Mouse (Mus musculus): ENCODE measurements around the gene Ppia.

DNA sequence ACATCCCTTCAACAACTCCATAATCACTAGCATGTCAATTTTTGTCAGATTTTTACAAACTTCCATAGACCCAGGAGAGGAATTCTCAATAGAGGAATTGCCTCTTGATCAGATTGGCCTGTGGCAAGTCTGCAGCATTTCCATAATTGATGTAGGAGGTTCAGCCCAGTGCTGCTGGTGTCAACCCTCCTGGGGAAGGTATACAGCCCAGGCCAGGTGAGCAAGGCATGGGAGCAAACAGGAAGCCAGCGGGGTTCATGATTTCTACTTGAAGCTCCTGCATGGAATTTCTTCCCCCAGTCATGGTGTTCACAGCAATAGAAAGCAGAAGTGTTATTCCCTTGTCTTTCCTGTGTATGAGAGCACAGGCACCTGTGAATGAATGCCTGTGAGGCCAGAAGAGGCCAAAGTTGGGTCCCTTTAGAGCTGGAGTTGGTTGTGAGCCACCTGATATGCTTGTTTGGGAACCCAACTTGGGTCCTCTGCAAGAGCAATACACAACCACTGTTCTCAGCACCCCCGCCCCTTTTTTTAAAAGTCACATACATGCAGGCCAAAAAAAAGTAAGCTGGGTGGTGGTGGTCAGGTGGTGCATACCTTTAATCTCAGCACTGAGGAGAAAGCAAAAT lies 5.6 kb downstream of the Ppia start:
- TF ChIP-seq CTCF (IDR thresholded peaks at IDR 0.05; ENCODE audit: insufficient read depth, low read depth, low read length) = no peak
- TF ChIP-seq POLR2A (IDR thresholded peaks at IDR 0.05; ENCODE audit: insufficient read depth, low read depth, low read length) = no peak

Measured in olfactory bulb, adult 2 months (tissue).